Mouse (Mus musculus) hindlimb bud, embryonic 11.5 days (tissue): Measurements from ENCODE around the gene Olfr1177-ps.

Experiments used
- DNase-seq: peaks from one replicate; pipeline ENCODE4 v3.0.0-alpha.2; 2012; ENCODE audit warnings: low read depth, low spot score; ENCODE audit errors: extremely low spot score

Olfr1177-ps gene

GRCm38 (mm10) chr2:88346392-88346791 is at the start of gene Olfr1177-ps:
TSS of gene Olfr1177-ps (minus strand) at chr2:88346492.
- no peak for DNase-seq

DNA sequence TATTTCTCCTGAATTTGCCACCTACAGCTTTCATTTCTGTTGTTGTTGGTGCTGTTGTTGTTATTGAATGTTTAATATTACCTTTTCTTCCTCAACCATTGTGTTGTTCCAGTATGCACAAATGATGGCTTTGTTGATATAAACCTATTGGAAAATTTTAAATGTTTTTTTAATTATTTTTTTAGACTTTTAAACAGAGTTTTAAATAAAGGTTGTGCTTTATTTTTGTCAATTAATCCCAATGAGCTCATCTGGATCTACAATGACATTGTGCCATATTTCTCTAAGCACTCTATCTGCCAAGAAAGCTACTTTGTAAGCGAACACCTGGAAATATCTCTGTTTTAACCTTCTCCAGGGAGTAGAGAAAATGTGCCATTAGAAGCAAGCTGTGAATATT is 40.5 kb upstream of the Olfr1177-ps start, which contains the start of gene Olfr1178:
TSS of gene Olfr1178 (plus strand) at position 301 of the 400 bp plus-strand sequence.
- no peak for DNase-seq

DNA sequence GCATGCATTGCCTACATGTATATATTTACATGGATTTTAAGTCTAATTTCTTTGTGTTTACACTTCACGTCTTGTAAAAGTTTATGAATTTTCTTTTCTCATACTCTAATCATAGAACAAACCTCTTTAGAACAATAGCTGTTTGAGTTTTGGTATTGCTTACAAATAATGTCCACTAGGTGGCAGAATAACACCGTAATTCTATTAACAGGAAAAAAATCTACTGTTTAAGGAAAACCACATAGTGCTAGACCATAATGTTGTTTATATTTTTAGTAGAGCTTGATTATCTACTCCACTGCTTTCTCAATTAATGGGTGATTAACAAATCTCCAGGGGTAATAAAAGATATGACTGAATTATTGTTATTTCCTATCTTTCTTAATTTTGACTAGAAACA is 10.0 kb upstream of the Olfr1177-ps start:
- peak; percentile 28 for DNase-seq

- DNase-seq = no peak
Observed at GRCm38 (mm10) chr2:88336421-88336820, 9.9 kb downstream of the Olfr1177-ps start, which contains the start of gene Olfr1176. TSS of gene Olfr1176 (plus strand) at chr2:88336721.

DNA sequence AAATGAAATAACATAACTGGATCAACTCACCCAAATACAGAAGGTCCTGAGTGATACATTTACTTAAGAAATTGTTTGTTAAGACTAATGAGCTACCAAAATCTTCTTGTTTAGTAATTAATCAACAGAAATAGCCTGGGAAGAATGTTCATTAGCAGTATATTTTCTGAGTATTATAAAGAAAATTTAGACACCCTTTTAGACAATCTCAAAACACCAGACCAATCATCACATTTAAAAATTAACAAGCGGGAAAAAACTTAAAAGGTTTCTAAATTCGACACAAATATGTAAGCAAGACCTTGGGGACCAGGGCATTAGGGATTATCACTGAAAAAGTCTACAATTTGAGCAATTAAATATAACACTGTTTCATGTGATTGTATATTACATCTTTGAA is 19.2 kb downstream of the Olfr1177-ps start, which contains the start of gene Olfr1175-ps:
TSS of gene Olfr1175-ps (minus strand) at position 101 of the 400 bp plus-strand sequence.
- DNase-seq = no peak

DNA sequence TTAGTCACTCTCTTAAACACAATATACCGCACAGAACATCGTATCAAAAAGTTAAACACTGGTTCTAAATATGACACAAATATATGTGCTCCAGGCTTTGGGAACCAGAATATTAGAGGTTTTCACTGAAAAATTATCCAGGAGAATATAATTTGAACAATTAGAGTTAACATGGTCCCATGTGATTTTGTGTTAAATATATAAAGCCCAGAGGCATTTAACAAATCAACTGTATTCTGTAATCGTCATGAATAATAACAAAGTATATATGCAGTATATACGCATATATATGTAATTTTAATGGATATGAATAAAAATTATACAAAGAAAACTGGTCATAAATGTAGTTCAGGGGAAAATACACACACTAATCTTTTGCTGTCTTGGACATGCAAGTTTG is 31.3 kb downstream of the Olfr1177-ps start, which contains the start of gene Olfr1174-ps:
TSS of gene Olfr1174-ps (minus strand) at position 101 of the 400 bp plus-strand sequence.
- no peak for DNase-seq
